Mouse (Mus musculus) forebrain, embryonic 14.5 days (tissue): ENCODE results near the gene Lyrm4. TPM values are rescaled to one million over a fixed set of nuclear protein-coding genes. Genes with fewer than 3 reads are reported as not detected.
"Not testable (repeated sequence)": the region's sequence is repeated elsewhere in the genome, so short reads cannot be mapped to it uniquely, and the experiment has no call there.

Source experiments
- ATAC-seq: fragments of 200-750 bp; cut with Nextera tagmentation; 2 replicates; pipeline ENCODE4 v1.8.0; 2017; ENCODE audit warnings: mild to moderate bottlenecking, moderate library complexity
- DNase-seq: peaks from one replicate; pipeline ENCODE4 v3.0.0-alpha.2; 2015; ENCODE audit warnings: low spot score
- H3K27ac ChIP-seq: fragments of 300-500 bp; sonication (generic); 2 replicates; pipeline ENCODE4 v1.5.1; 2014; ENCODE audit warnings: low read depth, mild to moderate bottlenecking, control low read depth, low read length, moderate library complexity
- H3K27me3 ChIP-seq: fragments of 300-500 bp; sonication (generic); replicated peaks from 2 replicates; pipeline ENCODE4 v1.6.1; 2014; ENCODE audit warnings: low read length, control low read depth, mixed read lengths; ENCODE audit not compliant: control insufficient read depth, insufficient read depth
- H3K36me3 ChIP-seq: fragments of 300-500 bp; sonication (generic); 2 replicates; pipeline ENCODE4 v1.6.1; 2014; ENCODE audit warnings: low read length, control low read depth; ENCODE audit not compliant: control insufficient read depth, insufficient read depth
- H3K4me1 ChIP-seq: fragments of 300-500 bp; sonication (generic); 2 replicates; pipeline ENCODE4 v1.6.1; 2014; ENCODE audit warnings: antibody characterized with exemption, low read length, control low read depth; ENCODE audit not compliant: control insufficient read depth, insufficient read depth
- H3K4me2 ChIP-seq: fragments of 300-500 bp; sonication (generic); 2 replicates; pipeline ENCODE4 v1.6.1; 2014; ENCODE audit warnings: mild to moderate bottlenecking, control low read depth, low read length
- H3K4me3 ChIP-seq: fragments of 300-500 bp; sonication (generic); 2 replicates; pipeline ENCODE4 v1.5.1; 2014; ENCODE audit warnings: low read depth, low read length, control low read depth
- H3K9ac ChIP-seq: fragments of 300-500 bp; sonication (generic); 2 replicates; pipeline ENCODE4 v1.6.1; 2014; ENCODE audit warnings: mild to moderate bottlenecking, low read length, control low read depth, moderate library complexity
- H3K9me3 ChIP-seq: fragments of 300-500 bp; sonication (generic); replicated peaks from 2 replicates; pipeline ENCODE4 v1.6.1; 2016; ENCODE audit warnings: low read length, control low read depth, mixed read lengths; ENCODE audit not compliant: control insufficient read depth
- WGBS: fragments of 180-500 bp; shearing (Covaris S2); extraction: QIAGEN DNeasy Blood & Tissue Kit; methylation state at CpG from one replicate; pipeline ENCODE4 v1.1.7; 2014; 5-methylcytosine and 5-hydroxymethylcytosine counted together
- polyA plus RNA-seq: library from polyadenylated mRNA; unstranded; fragments of >200 nt; fragmentation: Nextera tagmentation; extraction: Ambion mirVana; gene quantifications from 2 replicates; pipeline ENCODE4 v1.2.1, GENCODE M21; 2014

Gene Lyrm4
- polyA plus RNA-seq, 1 experiment from 2014 or later = 41.3 TPM

DNA sequence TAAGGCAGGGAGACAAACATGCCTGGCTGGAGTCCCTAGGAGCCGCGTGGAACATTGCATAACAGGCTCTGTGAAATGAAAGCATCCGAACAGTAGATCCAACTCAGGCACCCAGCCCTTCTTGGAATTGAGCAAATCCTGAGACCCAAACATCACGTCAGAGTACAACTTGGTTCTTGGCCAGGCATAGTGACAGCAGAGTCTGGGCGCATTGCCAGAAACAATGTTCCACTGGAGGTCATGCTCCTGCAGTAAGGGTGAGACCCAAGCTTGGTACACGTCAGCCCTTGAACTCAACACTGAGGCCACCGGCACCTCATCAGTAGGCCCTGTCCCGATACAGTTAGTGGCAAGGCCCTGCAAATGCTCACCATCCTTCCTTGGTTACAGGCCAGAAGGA, 123.3 kb downstream of the Lyrm4 start:
- 66% methylated on average over 8 of the region's 8 CpGs for WGBS
- Histone ChIP-seq H3K4me3 (no peak overlapping the region), H3K9ac (no peak overlapping the region), H3K4me1 (peaks cover 5% of the 10 kb centered on the region; the same call in 1 of the 2 replicates), H3K36me3 (no peaks in the 10 kb centered on the region), H3K27me3 (no peaks in the 10 kb centered on the region), H3K27ac (no peak overlapping the region), H3K4me2 (no peak overlapping the region), H3K9me3 (no peaks in the 10 kb centered on the region)
- DNase-seq (peak; percentile 55), ATAC-seq (peak; percentile 52; the same call in 1 of the 2 replicates)

DNA sequence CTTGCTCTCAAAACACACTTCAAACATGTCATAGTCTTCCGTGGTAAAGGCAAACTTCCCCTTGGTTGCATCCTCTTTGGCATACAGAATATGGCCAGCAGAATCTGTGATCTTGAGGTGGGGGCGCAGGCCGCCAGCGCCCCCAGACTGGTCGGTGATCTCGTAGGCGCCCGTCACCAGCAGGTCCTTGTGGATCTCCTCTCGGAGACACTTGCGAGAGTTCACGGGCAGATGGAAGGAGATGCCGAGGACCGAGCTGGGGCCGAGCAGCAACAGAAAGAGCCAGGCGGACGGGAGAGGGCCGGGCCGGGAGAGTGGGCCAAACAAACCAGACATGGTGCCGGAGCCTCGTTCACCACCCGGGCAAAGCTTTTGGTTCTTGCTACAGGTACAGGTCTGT, 126.1 kb downstream of the Lyrm4 start:
- H3K27me3 ChIP-seq, H3K9me3 ChIP-seq: not testable (repeated sequence)

GRCm38 (mm10) chr13:35989329-35989728, 128.0 kb downstream of the Lyrm4 start:
- Histone ChIP-seq H3K4me2 (no peak overlapping the region), H3K9ac (no peak overlapping the region), H3K4me3 (no peak overlapping the region), H3K27me3 (no peaks in the 10 kb centered on the region), H3K9me3 (no peaks in the 10 kb centered on the region), H3K36me3 (no peaks in the 10 kb centered on the region), H3K4me1 (peaks cover 11% of the 10 kb centered on the region; the same call in 1 of the 2 replicates), H3K27ac (no peak overlapping the region)
- WGBS = 9% methylated on average over 3 of the region's 3 CpGs
- DNase-seq = peak; percentile 38
- 0 out of 2 replicates have a peak, but pooled peaks have one; percentile 53 for ATAC-seq

More for the DNA sequence above, 126.1 kb downstream of the Lyrm4 start:
- H3K9ac ChIP-seq, DNase-seq, H3K27ac ChIP-seq, ATAC-seq, H3K4me3 ChIP-seq, H3K36me3 ChIP-seq, H3K4me2 ChIP-seq: not testable (repeated sequence)
- WGBS = 96% methylated on average over 17 of the region's 21 CpGs
- H3K4me1 ChIP-seq = peaks cover 11% of the 10 kb centered on the region; the same call in 1 of the 2 replicates

- Histone ChIP-seq H3K27me3 (no peaks in the 10 kb centered on the region), H3K4me2 (no peak overlapping the region), H3K4me1 (peaks cover 15% of the 10 kb centered on the region), H3K9me3 (no peaks in the 10 kb centered on the region), H3K36me3 (peaks cover 12% of the 10 kb centered on the region), H3K9ac (no peak overlapping the region), H3K27ac (no peak overlapping the region), H3K4me3 (no peak overlapping the region)
- 94% methylated on average over 6 of the region's 6 CpGs for WGBS
- ATAC-seq (no peak), DNase-seq (no peak)
These were observed 134.3 kb downstream of the Lyrm4 start for GRCm38 (mm10) chr13:35982985-35983384.

DNA sequence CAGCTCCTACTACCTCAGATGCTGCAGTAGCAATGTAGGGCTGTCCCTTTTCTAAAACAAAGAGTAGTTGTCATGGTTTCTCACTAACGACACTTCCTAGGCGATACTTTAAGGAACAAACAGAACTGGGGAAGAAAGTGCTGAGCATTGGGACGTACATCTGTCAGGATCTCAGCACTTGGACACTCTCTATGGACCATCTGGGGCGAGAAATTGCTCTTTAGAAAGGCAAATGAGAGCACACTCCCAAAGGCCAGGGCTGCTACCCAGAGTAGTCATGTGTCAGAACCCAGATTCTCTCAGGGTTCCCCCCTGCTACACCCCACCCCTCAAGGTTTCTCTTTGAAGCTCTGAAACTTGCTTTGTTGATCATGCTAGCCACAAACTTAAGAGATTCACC, 136.9 kb downstream of the Lyrm4 start:
- no peaks in the 10 kb centered on the region for H3K9me3 ChIP-seq
- H3K9ac ChIP-seq = no peak overlapping the region
- 29% methylated on average over 4 of the region's 4 CpGs for WGBS
- H3K27me3 ChIP-seq = no peaks in the 10 kb centered on the region
- no peak overlapping the region for H3K4me2 ChIP-seq
- DNase-seq (peak; percentile 56), ATAC-seq (peak; percentile 81)
- H3K4me3 ChIP-seq = no peak overlapping the region
- H3K27ac ChIP-seq = peak overlapping the region; percentile 58; the same call in 1 of the 2 replicates
- peaks cover 10% of the 10 kb centered on the region for H3K4me1 ChIP-seq
- peaks cover 13% of the 10 kb centered on the region for H3K36me3 ChIP-seq

DNA sequence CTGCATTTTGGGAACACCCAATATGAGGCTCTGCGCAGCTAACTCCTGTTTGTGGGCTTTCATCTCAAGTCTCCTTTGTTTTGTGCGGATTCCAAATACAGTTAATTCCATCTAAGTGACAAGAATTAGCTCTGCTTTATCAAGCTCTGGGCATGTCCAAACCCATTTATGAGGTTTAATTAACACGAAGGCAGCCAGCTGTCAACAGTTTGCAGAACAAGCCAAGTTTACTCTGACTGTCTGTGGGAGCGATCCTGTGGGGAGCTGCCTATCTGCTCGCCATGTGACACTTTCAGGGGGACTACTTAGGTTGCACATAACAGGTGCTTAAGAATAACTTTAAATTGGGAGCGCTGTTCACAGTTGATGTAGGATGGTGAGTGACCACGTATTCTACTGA, 140.4 kb downstream of the Lyrm4 start:
- DNase-seq (peak; percentile 60), ATAC-seq (peak; percentile 36; the same call in 1 of the 2 replicates)
- Histone ChIP-seq H3K27me3 (no peaks in the 10 kb centered on the region), H3K9ac (no peak overlapping the region), H3K4me1 (peaks cover 10% of the 10 kb centered on the region), H3K36me3 (peaks cover 13% of the 10 kb centered on the region), H3K4me2 (no peak overlapping the region), H3K4me3 (no peak overlapping the region), H3K27ac (no peak overlapping the region), H3K9me3 (no peaks in the 10 kb centered on the region)
- WGBS = 63% methylated on average over 7 of the region's 7 CpGs

DNA sequence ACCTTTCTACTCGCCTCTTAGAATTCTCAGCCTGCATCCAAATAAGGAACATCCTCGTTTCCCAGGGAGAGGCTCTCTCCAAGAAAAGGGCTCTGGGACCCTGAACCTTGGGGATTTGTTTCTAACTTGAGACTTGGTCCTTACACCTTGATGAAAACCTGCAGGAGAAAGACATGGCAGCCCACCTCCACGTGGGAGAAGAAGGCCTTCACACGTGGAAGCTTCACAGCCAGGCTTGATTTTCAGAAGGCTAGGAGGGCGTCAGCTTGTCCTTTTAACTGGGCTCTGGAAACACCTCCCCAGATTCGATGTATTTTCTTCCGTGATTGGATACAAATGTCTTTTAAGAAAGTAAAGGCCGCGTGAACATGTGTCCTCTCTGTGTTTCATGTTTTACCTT, 147.5 kb downstream of the Lyrm4 start:
- 31% methylated on average over 9 of the region's 9 CpGs for WGBS
- Histone ChIP-seq H3K36me3 (no peaks in the 10 kb centered on the region), H3K4me3 (peak overlapping the region; percentile 64), H3K27ac (no peak overlapping the region), H3K9me3 (no peaks in the 10 kb centered on the region), H3K4me2 (peak overlapping the region; percentile 100), H3K4me1 (peaks cover 11% of the 10 kb centered on the region), H3K9ac (peak overlapping the region; percentile 70; the same call in 1 of the 2 replicates), H3K27me3 (0 out of 2 replicates have a peak, but pooled peaks cover 11% of the 10 kb centered on the region)
- ATAC-seq (no peak), DNase-seq (no peak)

DNA sequence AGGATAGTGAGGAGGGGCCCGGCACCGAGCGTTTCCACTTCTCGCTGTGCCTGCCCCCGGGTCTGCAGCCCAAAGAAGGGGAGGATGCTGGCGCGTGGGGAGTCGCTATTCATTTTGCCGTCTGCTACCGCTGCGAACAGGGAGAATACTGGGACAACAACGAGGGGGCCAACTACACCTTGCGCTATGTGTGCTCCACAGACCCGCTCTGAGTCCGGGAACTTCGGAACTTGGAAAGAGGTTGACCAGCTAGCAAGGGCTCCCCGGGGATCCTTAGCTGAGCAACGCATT, 147.9 kb downstream of the Lyrm4 start:
- ATAC-seq = peak; percentile 58
- Histone ChIP-seq H3K36me3 (no peaks in the 10 kb centered on the region), H3K9ac (peak overlapping the region; percentile 70), H3K4me1 (peaks cover 11% of the 10 kb centered on the region), H3K4me3 (peak overlapping the region; percentile 64), H3K4me2 (peak overlapping the region; percentile 100), H3K27me3 (0 out of 2 replicates have a peak, but pooled peaks cover 11% of the 10 kb centered on the region), H3K27ac (no peak overlapping the region), H3K9me3 (no peaks in the 10 kb centered on the region)
- WGBS = 1% methylated on average over 18 of the region's 18 CpGs
- peak; percentile 33 for DNase-seq

- H3K9ac ChIP-seq = peak overlapping the region; percentile 70
- H3K4me2 ChIP-seq = peak overlapping the region; percentile 100
- no peaks in the 10 kb centered on the region for H3K36me3 ChIP-seq
- 0 out of 2 replicates have a peak overlapping the region, but pooled peaks have one; percentile 39 for H3K27ac ChIP-seq
- H3K4me3 ChIP-seq = peak overlapping the region; percentile 64
- H3K4me1 ChIP-seq = peaks cover 11% of the 10 kb centered on the region
- 0 out of 2 replicates have a peak, but pooled peaks cover 11% of the 10 kb centered on the region for H3K27me3 ChIP-seq
- DNase-seq (peak; percentile 66), ATAC-seq (peak; percentile 82)
- 0% methylated on average over 47 of the region's 57 CpGs for WGBS
- no peaks in the 10 kb centered on the region for H3K9me3 ChIP-seq
These were observed 148.5 kb downstream of the Lyrm4 start for GRCm38 (mm10) chr13:35968719-35969430.
